Mouse (Mus musculus) cerebellum, adult 2 months (tissue): ENCODE measurements around the gene Rxylt1. TPM values are rescaled to one million over a fixed set of nuclear protein-coding genes. Genes with fewer than 3 reads are reported as not detected.

Source experiments
- DNase-seq, 2 experiments: peaks; one replicate each; pipeline ENCODE4 v3.0.0; 2021
- H3K27ac ChIP-seq: fragments of 200-500 bp; 2 replicates; pipeline ENCODE4 v1.5.1; 2012; ENCODE audit warnings: low read length, control low read depth, inconsistent platforms; ENCODE audit not compliant: insufficient read depth
- H3K27me3 ChIP-seq: fragments of 200-500 bp; 2 replicates; pipeline ENCODE4 v1.6.1; 2012; ENCODE audit warnings: inconsistent platforms, mild to moderate bottlenecking, low read length, moderate library complexity; ENCODE audit not compliant: control insufficient read depth, insufficient read depth
- H3K4me1 ChIP-seq: fragments of 200-500 bp; 2 replicates; pipeline ENCODE4 v1.6.1; 2011; ENCODE audit warnings: low read length; ENCODE audit not compliant: control insufficient read depth, insufficient read depth
- H3K4me3 ChIP-seq: fragments of 200-500 bp; replicated peaks from 2 replicates; pipeline ENCODE3; 2011; ENCODE audit warnings: mild to moderate bottlenecking, low read depth, low read length, control low read depth; ENCODE audit not compliant: insufficient read depth
- CTCF ChIP-seq: fragments of 200-500 bp; IDR thresholded peaks from 2 replicates; pipeline ENCODE4 v1.5.1; 2011; ENCODE audit warnings: low read depth, mild to moderate bottlenecking, control low read depth, low read length, moderate library complexity, borderline replicate concordance; ENCODE audit not compliant: insufficient read depth
- POLR2A ChIP-seq: fragments of 200-500 bp; IDR thresholded peaks from 2 replicates; pipeline ENCODE4 v1.6.1; 2011; ENCODE audit warnings: low read length, control low read depth, borderline replicate concordance; ENCODE audit not compliant: insufficient read depth
- WGBS: fragments of 180-500 bp; shearing (Covaris S2); methylation state at CpG from one replicate; pipeline ENCODE4 v1.1.7; 2018; 5-methylcytosine and 5-hydroxymethylcytosine counted together
- polyA plus RNA-seq: library from polyadenylated mRNA; depleted of rRNA; stranded (reverse); fragments of >200 nt; gene quantifications from 2 replicates; pipeline ENCODE4 v1.2.3, GENCODE M21; 2012; rRNA removed

Gene Rxylt1
- polyA plus RNA-seq, 1 experiment, result 21.6 TPM

- H3K27ac ChIP-seq, result no peak overlapping the region
- DNase-seq, result no peak
- H3K4me1 ChIP-seq, result no peaks in the 10 kb centered on the region; the same call in 1 of the 2 replicates
- no peaks in the 10 kb centered on the region for H3K27me3 ChIP-seq
- TF ChIP-seq CTCF, result no peak
- no peak for TF ChIP-seq POLR2A
- 85% methylated on average over 5 of the region's 5 CpGs for WGBS
- no peak overlapping the region for H3K4me3 ChIP-seq
These were observed 63.9 kb downstream of the Rxylt1 start for GRCm38 (mm10) chr10:122033271-122033670.

- Histone ChIP-seq H3K27me3 (no peaks in the 10 kb centered on the region), H3K27ac (no peak overlapping the region), H3K4me1 (no peaks in the 10 kb centered on the region; the same call in 1 of the 2 replicates), H3K4me3 (no peak overlapping the region)
- TF ChIP-seq POLR2A (no peak), CTCF (no peak)
- no peak for DNase-seq
- 84% methylated on average over 5 of the region's 5 CpGs for WGBS
These were observed 66.8 kb downstream of the Rxylt1 start for GRCm38 (mm10) chr10:122030420-122030819.

GRCm38 (mm10) chr10:122029738-122030137 is 67.4 kb downstream of the Rxylt1 start:
- H3K4me3 ChIP-seq, result no peak overlapping the region
- TF ChIP-seq CTCF, result no peak
- TF ChIP-seq POLR2A, result no peak
- WGBS, result 90% methylated on average over 7 of the region's 7 CpGs
- no peaks in the 10 kb centered on the region for H3K27me3 ChIP-seq
- no peak overlapping the region for H3K27ac ChIP-seq
- no peak for DNase-seq
- no peaks in the 10 kb centered on the region; the same call in 1 of the 2 replicates for H3K4me1 ChIP-seq

Other genes starting within 250 kb of the Rxylt1 start
- 18.5 and 18.7 TPM in 2 replicates for gene Srgap1, start 50.1 kb downstream of the Rxylt1 start, polyA plus RNA-seq